Mouse (Mus musculus) hindbrain, embryonic 13.5 days (tissue): ENCODE measurements around the gene Zbtb25. TPM values are rescaled to one million over a fixed set of nuclear protein-coding genes. Genes with fewer than 3 reads are reported as not detected.

Source experiments
- ATAC-seq: fragments of 200-750 bp; cut with Nextera tagmentation; 2 replicates; pipeline ENCODE4 v1.8.0; 2017; ENCODE audit warnings: moderate TSS enrichment; ENCODE audit not compliant: low FRiP score
- H3K27ac ChIP-seq: fragments of 300-500 bp; sonication (generic); 2 replicates; pipeline ENCODE4 v1.5.1; 2015; ENCODE audit warnings: inconsistent platforms, mild to moderate bottlenecking, moderate library complexity
- H3K27me3 ChIP-seq: fragments of 300-500 bp; sonication (generic); 2 replicates; pipeline ENCODE4 v1.6.1; 2015; ENCODE audit warnings: mild to moderate bottlenecking, inconsistent platforms
- H3K36me3 ChIP-seq: fragments of 300-500 bp; sonication (generic); 2 replicates; pipeline ENCODE4 v1.6.1; 2015; ENCODE audit warnings: mild to moderate bottlenecking, inconsistent platforms
- H3K4me1 ChIP-seq: fragments of 300-500 bp; sonication (generic); replicated peaks from 2 replicates; pipeline ENCODE4 v1.6.1; 2015; ENCODE audit warnings: inconsistent platforms
- H3K4me2 ChIP-seq: fragments of 300-500 bp; sonication (generic); 2 replicates; pipeline ENCODE4 v1.6.1; 2015; ENCODE audit warnings: inconsistent platforms, mild to moderate bottlenecking, moderate library complexity
- H3K4me3 ChIP-seq: fragments of 300-500 bp; sonication (generic); 2 replicates; pipeline ENCODE4 v1.5.1; 2015; ENCODE audit warnings: mild to moderate bottlenecking, inconsistent platforms
- H3K9ac ChIP-seq: fragments of 300-500 bp; sonication (generic); 2 replicates; pipeline ENCODE4 v1.6.1; 2015; ENCODE audit warnings: mild to moderate bottlenecking, inconsistent platforms
- H3K9me3 ChIP-seq: fragments of 300-500 bp; sonication (generic); 2 replicates; pipeline ENCODE4 v1.6.1; 2016; ENCODE audit warnings: inconsistent platforms
- WGBS: fragments of 180-500 bp; shearing (Covaris S2); methylation state at CpG from one replicate; pipeline ENCODE4 v1.1.7; 2015; 5-methylcytosine and 5-hydroxymethylcytosine counted together
- polyA plus RNA-seq: library from polyadenylated mRNA; unstranded; fragments of >200 nt; fragmentation: Nextera tagmentation; extraction: Ambion mirVana; gene quantifications from 2 replicates; pipeline ENCODE4 v1.2.1, GENCODE M21; 2015

Zbtb25 gene
- polyA plus RNA-seq: 14.9 and 16.0 TPM in 2 replicates

GRCm38 (mm10) chr12:76369206-76369977 lies at the start of gene Zbtb25:
TSS of gene Zbtb25 (minus strand) at chr12:76369602.
- Histone ChIP-seq H3K27ac (peak within 1 kb of the TSS; percentile 98), H3K27me3 (no peaks in the 10 kb centered on the region), H3K4me2 (peak within 1 kb of the TSS; percentile 84), H3K9ac (peak within 1 kb of the TSS; percentile 97), H3K4me3 (peak within 1 kb of the TSS; percentile 90), H3K4me1 (peaks cover 39% of the 10 kb centered on the region), H3K36me3 (no peaks in the 10 kb centered on the region), H3K9me3 (no peaks in the 10 kb centered on the region)
- WGBS: under 1% methylated on average over 96 of the region's 96 CpGs
- ATAC-seq: peak; percentile 93

GRCm38 (mm10) chr12:76418346-76418745 lies 48.9 kb upstream of the Zbtb25 start:
- Histone ChIP-seq H3K36me3 (no peaks in the 10 kb centered on the region), H3K27ac (no peak overlapping the region), H3K4me2 (no peak overlapping the region), H3K27me3 (peaks cover 31% of the 10 kb centered on the region), H3K4me1 (peaks cover 7% of the 10 kb centered on the region), H3K9me3 (no peaks in the 10 kb centered on the region), H3K4me3 (no peak overlapping the region), H3K9ac (no peak overlapping the region)
- ATAC-seq: no peak
- WGBS: 94% methylated on average over 5 of the region's 5 CpGs

- no peaks in the 10 kb centered on the region for H3K36me3 ChIP-seq
- peak within 1 kb of the TSS; percentile 59 for H3K4me2 ChIP-seq
- peaks cover 31% of the 10 kb centered on the region for H3K27me3 ChIP-seq
- H3K4me1 ChIP-seq: peaks cover 7% of the 10 kb centered on the region
- H3K4me3 ChIP-seq: peak within 1 kb of the TSS; percentile 38
- H3K9me3 ChIP-seq: no peaks in the 10 kb centered on the region
- peak within 1 kb of the TSS; percentile 60 for H3K9ac ChIP-seq
- ATAC-seq: no peak
- H3K27ac ChIP-seq: no peak within 1 kb of the TSS
- WGBS: 2% methylated on average over 37 of the region's 37 CpGs
Observed at GRCm38 (mm10) chr12:76417433-76417854, 48.0 kb upstream of the Zbtb25 start, which contains the start of gene Ppp1r36. TSS of gene Ppp1r36 (plus strand) at chr12:76417538.

GRCm38 (mm10) chr12:76415383-76416010 lies 46.1 kb upstream of the Zbtb25 start:
- H3K4me3 ChIP-seq: no peak overlapping the region
- no peak overlapping the region for H3K27ac ChIP-seq
- no peak overlapping the region for H3K4me2 ChIP-seq
- H3K9ac ChIP-seq: no peak overlapping the region
- no peaks in the 10 kb centered on the region for H3K36me3 ChIP-seq
- H3K27me3 ChIP-seq: peaks cover 31% of the 10 kb centered on the region
- H3K4me1 ChIP-seq: peaks cover 7% of the 10 kb centered on the region
- H3K9me3 ChIP-seq: no peaks in the 10 kb centered on the region
- 90% methylated on average over 12 of the region's 12 CpGs for WGBS
- no peak for ATAC-seq

- H3K27ac ChIP-seq: no peak overlapping the region
- no peak overlapping the region for H3K4me2 ChIP-seq
- no peak for ATAC-seq
- no peak overlapping the region for H3K4me3 ChIP-seq
- 72% methylated on average over 4 of the region's 4 CpGs for WGBS
- H3K9ac ChIP-seq: no peak overlapping the region
- H3K4me1 ChIP-seq: peaks cover 19% of the 10 kb centered on the region
- peaks cover 44% of the 10 kb centered on the region for H3K27me3 ChIP-seq
- no peaks in the 10 kb centered on the region for H3K9me3 ChIP-seq
- H3K36me3 ChIP-seq: no peaks in the 10 kb centered on the region
Observed at GRCm38 (mm10) chr12:76409166-76409565, 39.8 kb upstream of the Zbtb25 start.

- no peak for ATAC-seq
- Histone ChIP-seq H3K4me3 (no peak overlapping the region), H3K4me1 (peaks cover 26% of the 10 kb centered on the region), H3K9ac (no peak overlapping the region), H3K4me2 (no peak overlapping the region), H3K27ac (no peak overlapping the region), H3K9me3 (no peaks in the 10 kb centered on the region), H3K36me3 (no peaks in the 10 kb centered on the region), H3K27me3 (peaks cover 53% of the 10 kb centered on the region)
- WGBS: 37% methylated on average over 1 of the region's 1 CpGs
Observed at GRCm38 (mm10) chr12:76407184-76407583, 37.8 kb upstream of the Zbtb25 start.

GRCm38 (mm10) chr12:76405971-76406370 lies 36.6 kb upstream of the Zbtb25 start:
- WGBS: 3% methylated on average over 23 of the region's 23 CpGs
- Histone ChIP-seq H3K36me3 (no peaks in the 10 kb centered on the region), H3K4me2 (peak overlapping the region; percentile 79), H3K4me1 (peaks cover 26% of the 10 kb centered on the region), H3K9ac (no peak overlapping the region), H3K4me3 (peak overlapping the region; percentile 68), H3K27me3 (peaks cover 60% of the 10 kb centered on the region), H3K27ac (no peak overlapping the region), H3K9me3 (no peaks in the 10 kb centered on the region)
- no peak for ATAC-seq

GRCm38 (mm10) chr12:76405183-76405970 lies 36.0 kb upstream of the Zbtb25 start:
- Histone ChIP-seq H3K4me3 (peak overlapping the region; percentile 68), H3K4me2 (peak overlapping the region; percentile 79), H3K9ac (no peak overlapping the region), H3K36me3 (no peaks in the 10 kb centered on the region), H3K9me3 (no peaks in the 10 kb centered on the region), H3K27ac (no peak overlapping the region), H3K4me1 (peaks cover 26% of the 10 kb centered on the region), H3K27me3 (peaks cover 60% of the 10 kb centered on the region)
- no peak for ATAC-seq
- WGBS: 2% methylated on average over 64 of the region's 64 CpGs

GRCm38 (mm10) chr12:76404836-76405182 lies 35.4 kb upstream of the Zbtb25 start:
- no peaks in the 10 kb centered on the region for H3K36me3 ChIP-seq

GRCm38 (mm10) chr12:76403886-76404537 lies 34.6 kb upstream of the Zbtb25 start, which contains the start of gene Hspa2:
TSS of gene Hspa2 (plus strand) at chr12:76404176.
- no peaks in the 10 kb centered on the region for H3K9me3 ChIP-seq
- WGBS: under 1% methylated on average over 54 of the region's 54 CpGs
- H3K9ac ChIP-seq: peak within 1 kb of the TSS; percentile 72
- H3K4me1 ChIP-seq: peaks cover 26% of the 10 kb centered on the region
- H3K4me2 ChIP-seq: peak within 1 kb of the TSS; percentile 79
- ATAC-seq: peak; percentile 96
- peak within 1 kb of the TSS; percentile 89 for H3K27ac ChIP-seq
- peak within 1 kb of the TSS; percentile 68 for H3K4me3 ChIP-seq
- H3K36me3 ChIP-seq: no peaks in the 10 kb centered on the region
- H3K27me3 ChIP-seq: peaks cover 58% of the 10 kb centered on the region

More at GRCm38 (mm10) chr12:76404836-76405182, 35.4 kb upstream of the Zbtb25 start:
- 7% methylated on average over 20 of the region's 20 CpGs for WGBS
- Histone ChIP-seq H3K9ac (no peak overlapping the region), H3K4me3 (peak overlapping the region; percentile 68), H3K9me3 (no peaks in the 10 kb centered on the region), H3K27me3 (peaks cover 60% of the 10 kb centered on the region), H3K27ac (no peak overlapping the region), H3K4me2 (peak overlapping the region; percentile 79), H3K4me1 (peaks cover 26% of the 10 kb centered on the region)
- no peak for ATAC-seq

GRCm38 (mm10) chr12:76402991-76403885 lies 33.8 kb upstream of the Zbtb25 start:
- H3K27me3 ChIP-seq: peaks cover 53% of the 10 kb centered on the region
- H3K36me3 ChIP-seq: no peaks in the 10 kb centered on the region
- no peaks in the 10 kb centered on the region for H3K9me3 ChIP-seq
- under 1% methylated on average over 47 of the region's 54 CpGs for WGBS
- peak overlapping the region; percentile 89 for H3K27ac ChIP-seq
- H3K4me1 ChIP-seq: peaks cover 26% of the 10 kb centered on the region
- peak overlapping the region; percentile 79 for H3K4me2 ChIP-seq
- H3K9ac ChIP-seq: peak overlapping the region; percentile 72
- peak overlapping the region; percentile 68 for H3K4me3 ChIP-seq
- ATAC-seq: peak; percentile 92
